Mouse (Mus musculus) forebrain, embryonic 11.5 days (tissue): ENCODE measurements at regions not wholly inside any gene's neighbourhood (a gene's known extent, or its start where the extent isn't known, plus 50 kb on each side); places are given as distances from the start of the nearest gene placed in this dataset.
A peak's percentile ranks its signal among the peaks of the same experiment; 100 is the strongest.

ENCODE experiments used
- ATAC-seq: fragments of 200-750 bp; cut with Nextera tagmentation; replicated peaks from 2 replicates; pipeline ENCODE4 v1.8.0; 2017; ENCODE audit warnings: moderate TSS enrichment; ENCODE audit not compliant: low FRiP score
- DNase-seq: peaks from one replicate; pipeline ENCODE4 v3.0.0-alpha.2; 2017; ENCODE audit warnings: low spot score
- H3K27ac ChIP-seq: fragments of 300-500 bp; sonication (generic); 2 replicates; pipeline ENCODE4 v1.5.1; 2014; ENCODE audit warnings: low read depth, low read length
- H3K27me3 ChIP-seq: fragments of 300-500 bp; sonication (generic); 2 replicates; pipeline ENCODE4 v1.6.1; 2014; ENCODE audit warnings: mild to moderate bottlenecking, low read length, mixed read lengths; ENCODE audit not compliant: control insufficient read depth, insufficient read depth
- H3K36me3 ChIP-seq: fragments of 300-500 bp; sonication (generic); 2 replicates; pipeline ENCODE4 v1.6.1; 2014; ENCODE audit warnings: mild to moderate bottlenecking, low read length, moderate library complexity, mixed read lengths; ENCODE audit not compliant: control insufficient read depth, insufficient read depth
- H3K4me1 ChIP-seq: fragments of 300-500 bp; sonication (generic); replicated peaks from 2 replicates; pipeline ENCODE4 v1.6.1; 2014; ENCODE audit warnings: low read length, mixed read lengths; ENCODE audit not compliant: control insufficient read depth, insufficient read depth
- H3K4me2 ChIP-seq: fragments of 300-500 bp; sonication (generic); 2 replicates; pipeline ENCODE4 v1.6.1; 2014; ENCODE audit warnings: low read depth, mild to moderate bottlenecking, low read length, moderate library complexity, mixed read lengths; ENCODE audit not compliant: severe bottlenecking
- H3K4me3 ChIP-seq: fragments of 300-500 bp; sonication (generic); 2 replicates; pipeline ENCODE4 v1.5.1; 2014; ENCODE audit warnings: low read depth, low read length
- H3K9ac ChIP-seq: fragments of 300-500 bp; sonication (generic); 2 replicates; pipeline ENCODE4 v1.6.1; 2014; ENCODE audit warnings: low read length
- H3K9me3 ChIP-seq: fragments of 300-500 bp; sonication (generic); 2 replicates; pipeline ENCODE4 v1.6.1; 2016; ENCODE audit warnings: low read length, mixed read lengths; ENCODE audit not compliant: control insufficient read depth
- WGBS: fragments of 180-500 bp; shearing (Covaris S2); extraction: QIAGEN DNeasy Blood & Tissue Kit; methylation state at CpG from one replicate; pipeline ENCODE4 v1.1.7; 2014; 5-methylcytosine and 5-hydroxymethylcytosine counted together

- Histone ChIP-seq H3K9ac (peak overlapping the region; percentile 27; the same call in 1 of the 2 replicates), H3K27me3 (peaks cover 16% of the 10 kb centered on the region), H3K9me3 (no peaks in the 10 kb centered on the region), H3K27ac (no peak overlapping the region), H3K4me2 (0 out of 2 replicates have a peak overlapping the region, but pooled peaks have one; percentile 21), H3K4me3 (no peak overlapping the region), H3K4me1 (peaks cover 14% of the 10 kb centered on the region), H3K36me3 (no peaks in the 10 kb centered on the region)
- ATAC-seq (no peak), DNase-seq (no peak)
- 10% methylated on average over 20 of the region's 20 CpGs for WGBS
Measured at GRCm38 (mm10) chr5:118434718-118435555, 125.5 kb upstream of the Med13l start.

DNA sequence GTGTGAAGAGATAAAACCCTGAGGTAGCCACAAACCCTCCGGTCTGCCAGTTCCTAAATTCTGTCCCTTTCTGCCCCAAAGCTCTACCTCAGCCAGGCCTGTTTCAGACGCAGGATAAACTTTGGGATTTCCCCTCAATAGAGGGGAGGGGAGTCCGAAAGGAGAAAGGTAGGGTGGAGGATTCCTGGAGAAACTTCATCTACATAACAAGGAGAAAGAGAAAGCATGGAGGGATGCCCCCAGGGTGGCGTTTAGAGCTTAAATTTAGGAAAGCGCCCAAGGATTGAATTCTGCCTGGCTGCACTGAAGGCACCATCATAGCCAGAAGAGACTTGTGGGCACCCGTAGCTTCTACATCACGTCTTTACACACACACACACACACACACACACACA lies 124.9 kb upstream of the Med13l start:
- no peak for ATAC-seq
- Histone ChIP-seq H3K36me3 (no peaks in the 10 kb centered on the region), H3K4me3 (no peak overlapping the region), H3K27me3 (peaks cover 16% of the 10 kb centered on the region), H3K4me1 (peaks cover 14% of the 10 kb centered on the region), H3K27ac (no peak overlapping the region), H3K9ac (peak overlapping the region; percentile 27; the same call in 1 of the 2 replicates), H3K4me2 (0 out of 2 replicates have a peak overlapping the region, but pooled peaks have one; percentile 21), H3K9me3 (no peaks in the 10 kb centered on the region)
- 13% methylated on average over 7 of the region's 7 CpGs for WGBS
- DNase-seq = no peak

GRCm38 (mm10) chr5:118436035-118436434 lies 124.4 kb upstream of the Med13l start:
- no peak overlapping the region for H3K27ac ChIP-seq
- H3K4me2 ChIP-seq = no peak overlapping the region
- peaks cover 16% of the 10 kb centered on the region for H3K27me3 ChIP-seq
- no peak overlapping the region for H3K4me3 ChIP-seq
- 17% methylated on average over 9 of the region's 9 CpGs for whole genome bisulfite sequencing
- ATAC-seq (no peak), DNase-seq (no peak)
- H3K36me3 ChIP-seq = no peaks in the 10 kb centered on the region
- H3K4me1 ChIP-seq = peaks cover 14% of the 10 kb centered on the region
- no peak overlapping the region for H3K9ac ChIP-seq
- H3K9me3 ChIP-seq = no peaks in the 10 kb centered on the region

DNA sequence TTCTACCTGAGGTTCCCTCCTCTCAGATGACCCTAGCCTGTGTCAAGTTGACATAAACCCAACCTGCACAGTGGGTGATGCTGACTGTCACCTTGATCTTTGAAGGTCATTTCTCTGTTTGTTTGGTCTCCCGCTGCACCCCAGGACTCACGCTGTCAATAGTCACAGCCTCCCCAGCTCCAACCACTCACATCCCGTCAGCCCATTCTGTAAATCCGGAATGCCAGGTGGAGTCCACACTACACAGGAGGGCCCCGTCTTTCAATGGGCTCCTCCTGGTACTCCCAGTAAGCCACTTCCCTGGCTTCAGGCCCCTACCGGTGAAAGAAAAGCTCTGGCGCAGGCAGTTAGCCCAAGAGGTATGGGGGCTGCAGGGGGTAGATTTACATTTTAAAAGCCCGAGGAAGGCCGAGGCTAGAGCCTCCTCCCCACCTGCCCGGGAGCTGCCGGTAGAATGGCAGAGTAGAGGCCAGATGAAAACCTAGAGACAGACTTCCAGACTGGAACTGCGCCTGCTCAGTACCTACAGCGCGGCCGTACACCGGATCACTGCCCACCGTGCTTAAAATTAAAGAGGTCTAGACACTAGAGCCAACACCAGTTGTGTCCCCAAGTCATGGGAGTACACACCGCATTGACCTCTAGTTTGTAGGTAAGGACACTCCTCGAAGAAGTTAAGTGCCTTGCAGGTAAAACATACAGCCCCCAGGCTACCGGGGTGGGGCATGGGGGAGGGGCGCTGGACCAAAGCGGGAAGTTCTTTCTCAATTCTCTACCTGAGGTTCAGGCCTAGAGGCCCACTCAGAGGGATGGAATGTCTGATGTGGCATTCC lies 123.8 kb upstream of the Med13l start:
- Histone ChIP-seq H3K4me1 (peaks cover 14% of the 10 kb centered on the region), H3K27ac (no peak overlapping the region), H3K4me3 (no peak overlapping the region), H3K9me3 (no peaks in the 10 kb centered on the region), H3K4me2 (peak overlapping the region; percentile 6; the same call in 1 of the 2 replicates), H3K27me3 (peaks cover 16% of the 10 kb centered on the region), H3K9ac (no peak overlapping the region), H3K36me3 (no peaks in the 10 kb centered on the region)
- DNase-seq (no peak), ATAC-seq (no peak)
- 7% methylated on average over 22 of the region's 22 CpGs for WGBS

- no peak overlapping the region for H3K4me3 ChIP-seq
- no peak overlapping the region for H3K4me2 ChIP-seq
- H3K27me3 ChIP-seq = peaks cover 16% of the 10 kb centered on the region
- H3K27ac ChIP-seq = no peak overlapping the region
- peaks cover 14% of the 10 kb centered on the region for H3K4me1 ChIP-seq
- no peaks in the 10 kb centered on the region for H3K36me3 ChIP-seq
- H3K9ac ChIP-seq = no peak overlapping the region
- ATAC-seq (no peak), DNase-seq (no peak)
- WGBS = 12% methylated on average over 7 of the region's 7 CpGs
- no peaks in the 10 kb centered on the region for H3K9me3 ChIP-seq
Measured at GRCm38 (mm10) chr5:118437307-118437610, 123.2 kb upstream of the Med13l start.

GRCm38 (mm10) chr5:118438016-118438415 lies 122.5 kb upstream of the Med13l start:
- Histone ChIP-seq H3K27ac (no peak overlapping the region), H3K4me3 (no peak overlapping the region), H3K9ac (no peak overlapping the region), H3K4me2 (no peak overlapping the region), H3K9me3 (no peaks in the 10 kb centered on the region), H3K27me3 (peaks cover 16% of the 10 kb centered on the region), H3K36me3 (no peaks in the 10 kb centered on the region), H3K4me1 (peaks cover 14% of the 10 kb centered on the region)
- DNase-seq (no peak), ATAC-seq (no peak)
- WGBS = 25% methylated on average over 6 of the region's 6 CpGs

DNA sequence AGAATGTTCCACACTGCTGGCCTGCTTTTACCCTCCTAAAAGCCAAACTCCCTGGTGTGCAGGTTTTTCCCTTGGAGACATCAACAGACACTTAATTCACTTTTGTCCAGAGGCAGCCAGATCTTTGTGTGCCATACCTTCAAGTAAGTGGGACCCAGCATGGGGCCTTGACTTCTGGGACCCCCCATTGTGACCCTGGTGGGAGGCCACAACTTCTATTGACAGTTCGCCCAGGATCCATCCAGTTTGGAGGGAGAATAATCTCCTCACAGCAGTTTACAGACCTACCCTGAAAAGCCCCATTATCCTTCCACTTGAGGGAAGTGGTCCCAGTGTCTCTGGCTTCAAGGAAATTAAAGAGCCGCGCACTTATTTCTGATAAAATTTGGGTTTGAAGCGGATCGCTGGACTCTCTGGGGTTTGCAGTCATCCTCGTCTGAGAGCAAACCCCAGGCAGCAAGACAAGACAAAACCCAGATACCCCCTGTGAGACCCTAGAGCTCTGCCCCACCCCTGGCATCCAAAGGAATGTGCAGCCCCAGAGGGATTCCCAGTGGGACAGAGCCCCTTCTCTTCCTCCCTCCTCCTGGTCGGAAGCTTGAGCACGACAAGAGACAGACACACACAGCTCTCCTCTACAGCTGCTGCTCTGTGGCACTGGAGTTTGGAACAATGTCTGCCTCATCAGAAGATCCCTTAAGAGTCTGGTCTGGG lies 115.8 kb upstream of the Med13l start:
- 5% methylated on average over 8 of the region's 8 CpGs for WGBS

GRCm38 (mm10) chr5:118445252-118445987 lies 115.1 kb upstream of the Med13l start:
- Histone ChIP-seq H3K4me3 (no peak overlapping the region), H3K9me3 (no peaks in the 10 kb centered on the region), H3K4me1 (peaks cover 2% of the 10 kb centered on the region; the same call in 1 of the 2 replicates), H3K27ac (no peak overlapping the region), H3K9ac (no peak overlapping the region), H3K36me3 (no peaks in the 10 kb centered on the region), H3K4me2 (no peak overlapping the region), H3K27me3 (no peaks in the 10 kb centered on the region; the same call in 1 of the 2 replicates)
- WGBS = 9% methylated on average over 10 of the region's 10 CpGs
- ATAC-seq (no peak), DNase-seq (no peak)

More for the DNA sequence above, 115.8 kb upstream of the Med13l start:
- H3K9ac ChIP-seq = no peak overlapping the region
- ATAC-seq = no peak
- H3K9me3 ChIP-seq = no peaks in the 10 kb centered on the region
- H3K36me3 ChIP-seq = no peaks in the 10 kb centered on the region
- no peak overlapping the region for H3K4me3 ChIP-seq
- no peak for DNase-seq
- no peak overlapping the region for H3K4me2 ChIP-seq
- H3K27ac ChIP-seq = no peak overlapping the region
- peaks cover 2% of the 10 kb centered on the region; the same call in 1 of the 2 replicates for H3K4me1 ChIP-seq
- no peaks in the 10 kb centered on the region; the same call in 1 of the 2 replicates for H3K27me3 ChIP-seq
